Mouse (Mus musculus): ENCODE data around the gene Fbxo24. TPM values are rescaled to one million over a fixed set of nuclear protein-coding genes. Genes with fewer than 3 reads are reported as not detected.

Gene Fbxo24
- polyA plus RNA-seq, 1 experiment from 2014 or later = 0.20 TPM

DNA sequence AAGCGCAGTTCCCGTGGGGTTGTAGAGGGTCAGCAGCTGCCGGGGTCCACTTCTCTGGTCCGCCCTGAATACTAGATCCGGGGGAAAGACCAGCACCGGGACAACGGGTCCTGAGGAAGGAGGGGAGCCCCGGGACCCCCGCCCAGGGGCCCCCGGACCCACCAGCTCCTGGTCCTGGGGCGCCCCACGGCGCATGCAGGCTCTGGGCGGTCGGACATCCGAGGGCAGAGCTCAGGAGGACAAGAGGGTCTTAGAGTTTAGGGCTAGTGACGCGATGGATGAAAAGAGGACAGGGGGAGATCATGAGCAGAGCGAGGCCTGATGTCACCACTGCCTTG is 28.6 kb downstream of the Fbxo24 start:
- H3K36me3 ChIP-seq = peaks cover 35% of the 10 kb centered on the region
- H3K4me3 ChIP-seq (replicated peaks) = peak overlapping the region; percentile 72
- no peaks in the 10 kb centered on the region for H3K27me3 ChIP-seq
- 2% methylated on average over 19 of the region's 19 CpGs for WGBS
- peak overlapping the region; percentile 83 for H3K9ac ChIP-seq (replicated peaks)
- H3K4me1 ChIP-seq (replicated peaks) = peaks cover 36% of the 10 kb centered on the region
- ATAC-seq (ENCODE audit: insufficient number of reproducible peaks, insufficient read depth, low FRiP score, low TSS enrichment, low read depth) = peak; percentile 61
- peak overlapping the region; percentile 17 for H3K27ac ChIP-seq
- no peaks in the 10 kb centered on the region for H3K9me3 ChIP-seq
- peak overlapping the region; percentile 94 for H3K4me2 ChIP-seq

DNA sequence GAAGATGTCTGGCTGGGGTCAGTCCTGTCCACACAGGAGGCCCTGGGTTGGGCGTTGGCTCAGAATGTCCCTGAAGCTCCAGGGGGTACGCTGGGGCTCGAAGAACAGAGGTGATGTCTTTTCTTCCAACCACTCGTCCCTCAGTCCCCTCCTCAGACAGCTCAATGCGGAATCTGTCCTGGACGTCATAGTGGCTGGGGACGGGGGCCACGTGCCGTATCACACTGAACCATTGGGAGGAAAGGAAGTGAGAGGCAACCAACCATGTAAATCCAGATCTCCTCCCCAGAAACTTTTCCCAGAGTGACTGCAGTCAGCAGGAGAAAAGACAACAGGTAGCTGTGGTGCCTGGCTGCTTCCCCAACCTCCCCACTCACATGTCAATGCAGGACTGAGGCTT is 29.2 kb downstream of the Fbxo24 start:
- H3K36me3 ChIP-seq = peaks cover 28% of the 10 kb centered on the region
- peak overlapping the region; percentile 94 for H3K4me2 ChIP-seq
- 78% methylated on average over 9 of the region's 9 CpGs for WGBS

DNA sequence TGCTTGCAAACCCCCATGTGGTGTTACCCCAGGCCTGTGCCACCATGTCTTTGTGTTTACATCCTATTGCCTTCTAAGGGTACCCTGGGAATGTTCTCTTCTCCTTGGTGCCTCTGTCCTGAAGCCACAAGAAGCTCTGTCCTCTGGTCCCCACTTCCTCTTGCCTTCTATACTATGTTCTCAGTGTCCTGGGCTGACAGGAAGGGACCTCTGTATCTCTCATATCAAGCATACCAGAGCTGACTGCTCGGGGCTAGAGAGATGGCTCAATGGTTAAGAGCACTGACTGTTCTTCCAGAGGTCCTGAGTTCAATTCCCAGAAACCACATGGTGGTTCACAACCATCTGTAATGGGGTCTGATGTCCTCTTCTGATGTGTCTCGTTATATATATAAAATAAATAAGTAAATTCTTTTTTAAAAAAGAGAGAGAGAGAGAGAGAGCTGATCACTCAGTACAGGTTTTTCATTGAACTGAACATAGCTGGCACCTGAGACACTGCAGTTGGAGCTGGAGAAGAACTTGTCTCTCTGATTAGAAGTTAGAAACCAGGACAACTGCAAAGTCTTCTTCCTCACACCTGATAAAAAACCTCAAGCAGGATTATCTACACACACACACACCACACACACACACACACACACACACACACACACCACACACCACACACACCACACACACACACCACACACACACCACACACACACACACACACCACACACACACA is 30.5 kb downstream of the Fbxo24 start:
- no peak overlapping the region for H3K27ac ChIP-seq
- no peak overlapping the region for H3K4me2 ChIP-seq
- H3K9me3 ChIP-seq = no peaks in the 10 kb centered on the region
- no peak for ATAC-seq (ENCODE audit: insufficient number of reproducible peaks, insufficient read depth, low FRiP score, low TSS enrichment, low read depth)
- H3K36me3 ChIP-seq = peaks cover 17% of the 10 kb centered on the region
- H3K4me3 ChIP-seq (replicated peaks) = no peak overlapping the region
- peaks cover 30% of the 10 kb centered on the region for H3K4me1 ChIP-seq (replicated peaks)
- 86% methylated on average over 2 of the region's 2 CpGs for WGBS
- H3K9ac ChIP-seq (replicated peaks) = no peak overlapping the region
- H3K27me3 ChIP-seq = no peaks in the 10 kb centered on the region

More for the DNA sequence above, 29.2 kb downstream of the Fbxo24 start:
- Histone ChIP-seq H3K27ac (peak overlapping the region; percentile 17; the same call in 1 of the 2 replicates), H3K4me1 (replicated peaks) (peaks cover 36% of the 10 kb centered on the region), H3K4me3 (replicated peaks) (peak overlapping the region; percentile 72), H3K9me3 (no peaks in the 10 kb centered on the region), H3K9ac (replicated peaks) (peak overlapping the region; percentile 83), H3K27me3 (no peaks in the 10 kb centered on the region)
- ATAC-seq (ENCODE audit: insufficient number of reproducible peaks, insufficient read depth, low FRiP score, low TSS enrichment, low read depth) = no peak

DNA sequence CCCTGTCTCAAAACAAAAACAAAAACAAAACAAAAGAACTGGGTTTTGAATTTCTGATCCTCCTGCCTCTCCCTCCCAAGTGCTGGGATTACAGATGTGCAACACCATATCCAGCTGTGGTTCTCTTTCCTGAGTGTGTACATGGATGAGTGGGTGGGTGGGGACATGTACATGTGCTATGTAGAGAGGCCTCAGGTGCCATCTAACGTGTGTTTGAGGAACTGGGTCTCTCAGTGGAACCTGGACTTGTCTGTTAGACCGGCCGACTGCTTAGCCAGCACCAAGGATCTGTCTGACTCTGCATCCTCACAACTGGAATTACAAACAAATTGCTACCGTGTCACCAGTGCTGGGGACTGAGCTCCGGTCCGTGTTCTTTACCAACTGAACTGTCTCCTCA is 31.2 kb downstream of the Fbxo24 start:
- H3K4me2 ChIP-seq = no peak overlapping the region
- no peak overlapping the region for H3K9ac ChIP-seq (replicated peaks)
- H3K36me3 ChIP-seq = peaks cover 17% of the 10 kb centered on the region
- no peak overlapping the region for H3K27ac ChIP-seq
- H3K27me3 ChIP-seq = no peaks in the 10 kb centered on the region
- H3K4me3 ChIP-seq (replicated peaks) = no peak overlapping the region
- peaks cover 24% of the 10 kb centered on the region for H3K4me1 ChIP-seq (replicated peaks)
- H3K9me3 ChIP-seq = no peaks in the 10 kb centered on the region
- 96% methylated on average over 6 of the region's 6 CpGs for WGBS
- ATAC-seq (ENCODE audit: insufficient number of reproducible peaks, insufficient read depth, low FRiP score, low TSS enrichment, low read depth) = no peak

DNA sequence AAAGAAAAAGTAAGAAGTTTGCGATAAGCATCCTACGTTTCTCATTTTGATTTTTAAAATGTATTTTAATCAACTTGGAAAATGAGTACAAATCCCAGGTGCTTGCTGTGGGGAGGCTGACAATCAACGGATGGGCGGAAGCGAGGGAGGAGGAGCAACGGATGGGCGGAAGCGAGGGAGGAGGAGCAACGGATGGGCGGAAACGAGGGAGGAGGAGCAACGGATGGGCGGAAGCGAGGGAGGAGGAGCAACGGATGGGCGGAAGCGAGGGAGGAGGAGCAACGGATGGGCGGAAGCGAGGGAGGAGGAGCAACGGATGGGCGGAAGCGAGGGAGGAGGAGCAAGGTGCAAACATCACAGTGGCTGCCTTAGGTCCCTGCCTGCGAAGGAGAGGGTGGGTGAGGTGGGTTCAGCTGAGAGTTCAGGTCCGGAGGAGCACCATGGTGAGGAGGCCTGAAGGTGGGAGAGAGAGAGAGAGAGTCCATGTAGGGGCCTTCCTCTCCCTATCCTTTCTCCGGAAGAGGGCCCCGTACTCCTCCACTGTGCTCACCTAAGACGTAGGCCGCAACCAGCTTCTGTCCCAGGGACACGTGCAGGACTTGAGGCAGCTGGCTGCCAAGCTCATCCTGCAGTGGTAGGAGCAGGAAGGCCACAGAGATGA is 32.1 kb downstream of the Fbxo24 start:
- Histone ChIP-seq H3K4me1 (replicated peaks) (peaks cover 15% of the 10 kb centered on the region), H3K4me2 (peak overlapping the region; percentile 21; the same call in 1 of the 2 replicates), H3K27me3 (no peaks in the 10 kb centered on the region), H3K9ac (replicated peaks) (no peak overlapping the region), H3K36me3 (peaks cover 17% of the 10 kb centered on the region), H3K9me3 (no peaks in the 10 kb centered on the region), H3K27ac (no peak overlapping the region), H3K4me3 (replicated peaks) (0 out of 2 replicates have a peak overlapping the region, but pooled peaks have one; percentile 1)
- ATAC-seq (ENCODE audit: insufficient number of reproducible peaks, insufficient read depth, low FRiP score, low TSS enrichment, low read depth) = no peak
- 28% methylated on average over 26 of the region's 30 CpGs for WGBS

DNA sequence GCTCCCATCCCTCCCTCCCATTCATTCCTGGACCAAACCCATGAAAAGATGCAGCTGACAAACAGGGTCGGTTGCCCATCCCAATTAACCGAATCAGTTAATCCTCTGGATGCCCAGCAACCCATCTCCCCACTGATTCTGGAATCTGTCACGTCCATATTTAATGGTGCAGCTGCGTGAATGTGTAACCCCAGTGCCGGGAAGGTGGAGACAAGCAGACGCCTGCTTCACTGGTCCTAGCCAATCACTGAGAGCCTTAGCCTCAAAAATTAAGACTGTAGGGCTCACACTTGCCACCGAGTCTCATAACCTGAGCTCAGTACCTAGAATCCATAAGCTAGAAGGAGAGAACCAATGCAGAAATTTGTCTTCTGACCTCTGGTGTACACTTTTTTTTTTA is 32.9 kb downstream of the Fbxo24 start:
- WGBS = 77% methylated on average over 7 of the region's 7 CpGs
- H3K27ac ChIP-seq = no peak overlapping the region
- H3K4me2 ChIP-seq = no peak overlapping the region
- ATAC-seq (ENCODE audit: insufficient number of reproducible peaks, insufficient read depth, low FRiP score, low TSS enrichment, low read depth) = no peak
- peaks cover 17% of the 10 kb centered on the region for H3K36me3 ChIP-seq
- H3K9ac ChIP-seq (replicated peaks) = no peak overlapping the region
- H3K4me1 ChIP-seq (replicated peaks) = peaks cover 15% of the 10 kb centered on the region
- H3K4me3 ChIP-seq (replicated peaks) = no peak overlapping the region
- H3K27me3 ChIP-seq = no peaks in the 10 kb centered on the region
- H3K9me3 ChIP-seq = no peaks in the 10 kb centered on the region

DNA sequence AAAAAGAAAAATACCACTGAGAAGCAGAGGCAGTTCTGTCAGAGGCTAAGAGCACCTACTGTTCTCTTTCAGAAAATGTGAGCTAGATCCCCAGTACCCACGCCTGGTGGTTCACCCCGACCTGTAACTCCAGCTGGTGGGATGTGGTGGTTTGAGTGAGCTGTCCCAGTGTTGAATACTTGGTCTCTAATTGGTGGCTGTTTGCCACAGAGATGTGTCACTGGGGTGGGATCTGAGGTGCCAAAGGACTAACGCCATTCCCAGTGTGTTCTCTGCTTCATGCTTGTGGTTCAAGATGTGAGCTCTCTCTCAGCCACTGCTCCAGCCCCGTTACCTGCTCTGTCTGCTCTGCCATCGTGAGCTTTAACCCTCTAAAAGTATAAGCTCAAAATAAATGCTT is 38.3 kb downstream of the Fbxo24 start:
- 72% methylated on average over 5 of the region's 5 CpGs for WGBS
- Histone ChIP-seq H3K4me3 (replicated peaks) (no peak overlapping the region), H3K4me1 (replicated peaks) (0 out of 2 replicates have a peak, but pooled peaks cover 7% of the 10 kb centered on the region), H3K9ac (replicated peaks) (no peak overlapping the region), H3K27me3 (no peaks in the 10 kb centered on the region), H3K27ac (no peak overlapping the region), H3K9me3 (peaks cover 9% of the 10 kb centered on the region; the same call in 1 of the 2 replicates), H3K36me3 (no peaks in the 10 kb centered on the region), H3K4me2 (no peak overlapping the region)
- ATAC-seq (ENCODE audit: insufficient number of reproducible peaks, insufficient read depth, low FRiP score, low TSS enrichment, low read depth) = no peak

DNA sequence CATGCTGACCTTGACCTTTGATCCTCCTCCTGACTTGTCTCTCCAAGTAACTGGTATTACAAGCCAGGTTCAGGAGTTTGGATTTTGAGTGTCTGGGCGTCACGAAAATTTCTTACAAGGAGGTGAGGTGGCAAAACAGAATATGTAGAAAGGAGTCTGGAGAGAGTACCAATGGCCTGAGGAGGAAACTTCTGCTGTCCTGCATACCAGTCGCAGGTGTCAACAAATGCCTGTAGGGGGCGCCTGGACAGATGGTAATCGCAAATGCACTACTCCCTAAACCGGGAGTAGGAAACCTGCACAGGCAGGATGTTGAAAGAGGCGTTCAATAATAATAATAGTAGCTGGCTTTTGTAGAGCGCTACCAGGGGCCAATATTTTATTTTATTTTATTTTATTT is 43.8 kb downstream of the Fbxo24 start:
- H3K27ac ChIP-seq = no peak overlapping the region
- no peaks in the 10 kb centered on the region for H3K36me3 ChIP-seq
- H3K27me3 ChIP-seq = peaks cover 34% of the 10 kb centered on the region
- ATAC-seq (ENCODE audit: insufficient number of reproducible peaks, insufficient read depth, low FRiP score, low TSS enrichment, low read depth) = no peak
- no peak overlapping the region for H3K4me3 ChIP-seq (replicated peaks)
- WGBS = 33% methylated on average over 8 of the region's 8 CpGs
- H3K4me2 ChIP-seq = no peak overlapping the region
- peaks cover 9% of the 10 kb centered on the region; the same call in 1 of the 2 replicates for H3K9me3 ChIP-seq
- peaks cover 19% of the 10 kb centered on the region for H3K4me1 ChIP-seq (replicated peaks)
- H3K9ac ChIP-seq (replicated peaks) = no peak overlapping the region

DNA sequence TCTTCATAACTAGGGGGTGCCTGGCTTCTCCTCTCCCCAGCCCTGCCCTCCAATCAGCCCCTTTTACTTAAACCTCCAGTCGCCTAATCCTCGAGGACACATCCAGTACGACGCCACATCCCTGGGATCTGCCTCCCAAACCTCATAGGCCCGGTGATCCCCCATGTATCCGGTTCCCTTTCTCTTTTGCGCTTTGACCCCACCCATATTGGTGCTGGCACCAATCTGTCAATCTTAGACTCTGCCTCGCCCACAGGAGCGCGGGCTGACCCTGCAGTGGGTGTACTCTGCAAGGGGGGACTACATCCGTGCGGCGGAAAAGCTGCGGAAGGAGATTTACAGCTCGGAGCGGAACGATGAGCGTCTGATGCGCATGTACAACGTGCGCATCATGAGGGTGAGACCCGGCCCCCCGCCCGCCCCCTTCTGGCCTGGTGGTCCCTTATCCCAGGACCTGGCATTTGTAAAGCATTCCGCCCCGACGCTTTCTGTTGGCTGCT is 45.1 kb downstream of the Fbxo24 start:
- Histone ChIP-seq H3K4me2 (peak overlapping the region; percentile 57), H3K4me3 (replicated peaks) (peak overlapping the region; percentile 40), H3K9me3 (peaks cover 9% of the 10 kb centered on the region; the same call in 1 of the 2 replicates), H3K9ac (replicated peaks) (peak overlapping the region; percentile 52), H3K36me3 (no peaks in the 10 kb centered on the region), H3K27ac (no peak overlapping the region), H3K4me1 (replicated peaks) (peaks cover 19% of the 10 kb centered on the region), H3K27me3 (peaks cover 34% of the 10 kb centered on the region)
- 14% methylated on average over 27 of the region's 27 CpGs for WGBS
- ATAC-seq (ENCODE audit: insufficient number of reproducible peaks, insufficient read depth, low FRiP score, low TSS enrichment, low read depth) = no peak

DNA sequence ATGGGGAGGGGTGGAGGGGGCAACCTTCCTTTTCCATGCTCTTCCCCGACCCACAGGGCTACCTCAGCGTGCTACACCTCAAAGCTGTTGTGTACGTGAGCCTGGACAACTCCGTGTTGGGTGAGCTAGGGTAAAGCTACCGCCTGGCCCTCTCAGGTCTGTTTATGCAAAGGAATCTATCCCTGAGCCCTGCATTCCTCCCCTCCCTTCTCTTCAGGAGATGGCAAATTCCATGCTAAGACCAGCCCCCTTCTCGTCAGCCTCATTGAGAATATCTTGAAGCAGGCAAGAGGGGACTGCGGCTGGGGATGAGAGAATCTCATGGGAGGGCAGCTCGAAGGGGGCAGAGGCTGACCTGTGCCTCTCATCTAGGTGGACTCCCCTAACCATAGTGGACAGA is 46.1 kb downstream of the Fbxo24 start:
- ATAC-seq (ENCODE audit: insufficient number of reproducible peaks, insufficient read depth, low FRiP score, low TSS enrichment, low read depth) = no peak
- peaks cover 19% of the 10 kb centered on the region for H3K4me1 ChIP-seq (replicated peaks)
- H3K27ac ChIP-seq = no peak overlapping the region
- no peak overlapping the region for H3K9ac ChIP-seq (replicated peaks)
- H3K9me3 ChIP-seq = peaks cover 6% of the 10 kb centered on the region; the same call in 1 of the 2 replicates
- H3K27me3 ChIP-seq = peaks cover 34% of the 10 kb centered on the region
- 32% methylated on average over 8 of the region's 8 CpGs for WGBS
- no peak overlapping the region for H3K4me3 ChIP-seq (replicated peaks)
- H3K4me2 ChIP-seq = no peak overlapping the region
- no peaks in the 10 kb centered on the region for H3K36me3 ChIP-seq

DNA sequence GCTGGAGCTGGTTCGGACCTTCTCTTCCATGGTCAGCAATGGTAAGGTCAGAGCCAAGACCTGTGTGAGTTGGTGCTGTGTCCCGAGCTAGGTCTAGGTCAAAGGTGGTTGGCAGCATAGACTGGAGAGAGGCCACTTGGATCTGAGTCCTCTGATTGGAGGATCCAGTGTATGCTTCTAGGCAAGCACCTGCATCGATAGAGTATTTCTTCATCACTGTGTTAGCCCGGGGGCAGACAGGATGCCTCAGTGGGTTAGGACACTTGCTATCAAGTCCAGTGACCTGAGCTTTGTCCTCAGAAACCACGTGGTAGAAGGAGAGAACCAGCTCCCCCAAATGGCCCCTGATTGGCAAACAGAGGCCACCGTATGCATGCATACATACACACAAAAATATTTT is 48.6 kb downstream of the Fbxo24 start:
- H3K4me3 ChIP-seq (replicated peaks) = no peak overlapping the region
- no peaks in the 10 kb centered on the region for H3K9me3 ChIP-seq
- 76% methylated on average over 6 of the region's 6 CpGs for WGBS
- no peaks in the 10 kb centered on the region for H3K36me3 ChIP-seq
- peaks cover 13% of the 10 kb centered on the region for H3K4me1 ChIP-seq (replicated peaks)
- no peak overlapping the region for H3K4me2 ChIP-seq
- peaks cover 38% of the 10 kb centered on the region for H3K27me3 ChIP-seq
- no peak overlapping the region for H3K9ac ChIP-seq (replicated peaks)
- H3K27ac ChIP-seq = no peak overlapping the region
- no peak for ATAC-seq (ENCODE audit: insufficient number of reproducible peaks, insufficient read depth, low FRiP score, low TSS enrichment, low read depth)

Measured in limb, embryonic 12.5 days (tissue).